Mouse (Mus musculus): ENCODE results near the gene Krt10. TPM values are rescaled to one million over a fixed set of nuclear protein-coding genes. Genes with fewer than 3 reads are reported as not detected.
A peak's percentile ranks its signal among the peaks of the same experiment; 100 is the strongest.

Gene Krt10
- 506 and 568 TPM in 2 replicates for polyA plus RNA-seq (2015; fragmentation: Nextera tagmentation; extraction: Ambion mirVana)

DNA sequence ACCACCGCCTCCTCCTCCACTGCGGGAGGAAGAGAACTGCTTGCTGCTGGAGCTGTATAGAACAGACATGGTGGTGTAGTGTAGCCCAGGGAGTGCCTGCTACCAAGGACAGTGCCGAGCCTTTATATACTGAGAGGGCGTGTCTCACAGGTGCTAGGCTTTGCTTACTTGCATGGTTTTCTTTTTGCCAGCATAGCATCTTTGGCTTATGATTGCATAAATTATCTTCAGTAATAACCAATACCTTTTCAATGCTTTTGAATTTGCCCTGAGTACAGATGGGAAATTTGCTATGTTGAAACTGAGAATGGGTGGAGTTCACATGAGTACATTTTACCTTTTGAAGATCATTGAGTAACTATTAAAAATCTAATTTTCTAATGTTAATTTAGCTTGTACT lies at the start of gene Krt10:
TSS of gene Krt10 (minus strand) at position 101 of the 400 bp plus-strand sequence.
- Histone ChIP-seq H3K36me3 (no peaks in the 10 kb centered on the region), H3K9ac (no peak within 1 kb of the TSS), H3K9me3 (replicated peaks) (no peaks in the 10 kb centered on the region), H3K4me2 (replicated peaks) (no peak within 1 kb of the TSS), H3K4me3 (replicated peaks) (peak within 1 kb of the TSS; percentile 4; the same call in 1 of the 2 replicates), H3K4me1 (peaks cover 7% of the 10 kb centered on the region), H3K27ac (replicated peaks) (no peak within 1 kb of the TSS), H3K27me3 (no peaks in the 10 kb centered on the region)
- no peak for ATAC-seq (ENCODE audit: insufficient number of reproducible peaks, low FRiP score, low TSS enrichment, low read depth)
- WGBS: 65% methylated on average over 4 of the region's 4 CpGs

DNA sequence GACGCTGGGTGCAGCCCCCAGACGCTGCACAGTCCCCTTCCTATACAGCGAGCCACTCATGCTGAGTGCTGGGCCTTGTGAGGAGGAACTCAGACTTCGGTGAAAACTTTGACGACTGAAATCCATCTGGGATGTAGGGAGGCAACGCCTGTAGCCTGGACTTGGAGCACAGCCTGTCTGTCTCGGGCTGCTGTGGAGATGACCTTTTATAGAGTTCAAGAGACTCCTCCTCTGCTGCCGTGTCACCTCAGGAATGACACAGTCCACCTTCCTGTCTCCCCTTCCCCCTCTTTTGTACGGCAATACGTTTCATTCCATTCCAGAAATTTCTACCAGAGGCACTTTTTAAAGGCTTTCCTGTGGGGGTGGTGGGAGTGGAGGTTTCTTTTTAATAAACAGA lies 48.8 kb upstream of the Krt10 start, which contains the start of gene Krt20:
TSS of gene Krt20 (minus strand) at position 179 of the 400 bp plus-strand sequence.
- Histone ChIP-seq H3K36me3 (no peaks in the 10 kb centered on the region), H3K4me2 (replicated peaks) (no peak within 1 kb of the TSS), H3K27ac (replicated peaks) (no peak within 1 kb of the TSS), H3K9me3 (replicated peaks) (no peaks in the 10 kb centered on the region), H3K4me1 (peaks cover 6% of the 10 kb centered on the region; the same call in 1 of the 2 replicates), H3K4me3 (replicated peaks) (no peak within 1 kb of the TSS), H3K9ac (no peak within 1 kb of the TSS), H3K27me3 (no peaks in the 10 kb centered on the region)
- 32% methylated on average over 10 of the region's 10 CpGs for WGBS
- no peak for ATAC-seq (ENCODE audit: insufficient number of reproducible peaks, low FRiP score, low TSS enrichment, low read depth)

DNA sequence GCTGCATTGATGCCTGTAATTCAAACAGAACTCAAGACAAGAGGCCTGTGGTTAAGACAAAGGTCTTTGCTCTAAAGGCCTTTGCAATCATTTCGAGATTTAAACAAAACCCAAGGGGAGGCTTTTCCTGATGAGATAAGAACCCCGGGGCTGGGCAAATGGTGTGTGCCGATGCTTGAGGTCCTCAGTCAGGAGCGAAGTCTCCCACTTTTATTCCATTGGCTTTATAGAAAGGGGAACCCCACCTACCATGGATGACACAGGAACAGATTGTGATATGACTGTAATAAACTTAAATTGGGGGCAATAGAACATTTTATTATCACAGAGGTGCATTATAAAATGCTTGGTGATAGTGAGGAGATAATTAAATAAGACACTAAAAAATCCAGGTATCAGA lies 47.5 kb upstream of the Krt10 start:
- no peaks in the 10 kb centered on the region for H3K27me3 ChIP-seq
- peaks cover 6% of the 10 kb centered on the region; the same call in 1 of the 2 replicates for H3K4me1 ChIP-seq
- no peak overlapping the region for H3K4me3 ChIP-seq (replicated peaks)
- no peak overlapping the region for H3K9ac ChIP-seq
- no peaks in the 10 kb centered on the region for H3K36me3 ChIP-seq
- H3K9me3 ChIP-seq (replicated peaks): no peaks in the 10 kb centered on the region
- WGBS: 71% methylated on average over 4 of the region's 4 CpGs
- no peak overlapping the region for H3K27ac ChIP-seq (replicated peaks)
- no peak for ATAC-seq (ENCODE audit: insufficient number of reproducible peaks, low FRiP score, low TSS enrichment, low read depth)
- no peak overlapping the region for H3K4me2 ChIP-seq (replicated peaks)

DNA sequence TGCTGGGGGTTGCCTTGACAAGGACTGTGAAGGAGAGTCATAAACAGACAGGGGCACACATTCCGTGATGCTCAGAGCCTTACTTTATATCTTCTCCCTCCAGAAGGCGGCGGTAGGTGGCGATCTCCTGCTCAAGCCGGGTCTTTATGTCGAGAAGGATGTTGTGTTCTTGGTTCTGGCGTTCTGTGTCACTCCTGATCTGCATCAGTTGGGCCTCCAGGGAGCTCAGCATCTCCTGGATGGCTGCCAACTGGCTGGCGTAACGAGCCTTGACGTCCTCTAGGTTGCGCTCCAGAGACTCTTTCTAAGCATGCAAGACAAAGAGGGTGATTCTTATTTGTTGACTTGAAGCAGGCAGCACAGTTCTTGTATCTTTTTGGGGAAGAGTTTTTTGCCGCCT lies 41.5 kb upstream of the Krt10 start:
- H3K4me1 ChIP-seq: no peaks in the 10 kb centered on the region
- H3K27ac ChIP-seq (replicated peaks): no peak overlapping the region
- no peaks in the 10 kb centered on the region for H3K36me3 ChIP-seq
- no peak overlapping the region for H3K4me2 ChIP-seq (replicated peaks)
- no peak overlapping the region for H3K9ac ChIP-seq
- no peak overlapping the region for H3K4me3 ChIP-seq (replicated peaks)
- WGBS: 38% methylated on average over 12 of the region's 12 CpGs
- ATAC-seq (ENCODE audit: insufficient number of reproducible peaks, low FRiP score, low TSS enrichment, low read depth): no peak
- H3K9me3 ChIP-seq (replicated peaks): no peaks in the 10 kb centered on the region
- H3K27me3 ChIP-seq: no peaks in the 10 kb centered on the region

DNA sequence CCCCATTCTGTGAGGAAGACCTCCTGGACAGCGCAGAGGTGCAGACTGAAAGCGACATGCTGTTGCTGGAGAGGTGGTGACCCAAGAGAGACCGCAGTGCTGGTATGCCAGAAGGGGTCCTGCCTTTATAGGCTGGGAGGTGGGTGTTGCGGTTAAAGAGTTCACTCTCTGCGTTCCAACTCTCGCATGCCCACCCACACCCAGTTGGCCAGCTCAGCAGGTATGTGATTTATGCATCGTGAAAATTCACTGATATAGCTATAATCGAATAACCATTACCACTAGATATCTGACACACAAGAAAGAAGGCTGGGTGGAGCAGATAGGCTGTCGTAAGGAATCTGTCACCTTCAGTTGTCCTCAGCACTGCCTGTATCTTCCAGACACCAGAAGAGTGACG lies 33.0 kb upstream of the Krt10 start, which contains the start of gene Krt12:
TSS of gene Krt12 (minus strand) at position 101 of the 400 bp plus-strand sequence.
- 87% methylated on average over 10 of the region's 10 CpGs for WGBS
- Histone ChIP-seq H3K27me3 (no peaks in the 10 kb centered on the region), H3K4me2 (replicated peaks) (no peak within 1 kb of the TSS), H3K36me3 (no peaks in the 10 kb centered on the region), H3K4me1 (no peaks in the 10 kb centered on the region), H3K4me3 (replicated peaks) (no peak within 1 kb of the TSS), H3K9me3 (replicated peaks) (no peaks in the 10 kb centered on the region), H3K27ac (replicated peaks) (no peak within 1 kb of the TSS), H3K9ac (no peak within 1 kb of the TSS)
- no peak for ATAC-seq (ENCODE audit: insufficient number of reproducible peaks, low FRiP score, low TSS enrichment, low read depth)

DNA sequence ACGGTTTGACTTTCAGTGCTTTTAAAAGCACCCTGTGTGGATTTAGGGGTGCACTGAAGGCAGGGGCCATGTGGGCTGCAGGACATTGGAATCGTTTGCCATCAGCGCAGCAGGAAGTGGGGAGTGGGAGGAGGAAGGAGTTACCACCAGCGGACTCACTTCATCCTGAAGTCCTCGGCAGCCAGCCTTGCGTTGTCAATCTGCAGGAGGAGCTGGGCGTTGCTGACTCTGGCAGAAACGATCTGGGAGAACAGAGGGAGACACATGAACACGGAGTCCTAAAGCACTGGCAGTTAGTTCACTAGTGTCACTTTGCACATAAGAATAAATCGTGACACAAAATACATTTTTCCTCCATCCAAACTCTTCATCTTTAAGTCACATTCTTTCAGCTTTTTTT lies 31.4 kb upstream of the Krt10 start:
- Histone ChIP-seq H3K9ac (no peak overlapping the region), H3K4me2 (replicated peaks) (0 out of 2 replicates have a peak overlapping the region, but pooled peaks have one; percentile 15), H3K4me3 (replicated peaks) (no peak overlapping the region), H3K27me3 (no peaks in the 10 kb centered on the region), H3K4me1 (no peaks in the 10 kb centered on the region), H3K9me3 (replicated peaks) (no peaks in the 10 kb centered on the region), H3K27ac (replicated peaks) (no peak overlapping the region), H3K36me3 (no peaks in the 10 kb centered on the region)
- 37% methylated on average over 10 of the region's 10 CpGs for WGBS
- no peak for ATAC-seq (ENCODE audit: insufficient number of reproducible peaks, low FRiP score, low TSS enrichment, low read depth)

DNA sequence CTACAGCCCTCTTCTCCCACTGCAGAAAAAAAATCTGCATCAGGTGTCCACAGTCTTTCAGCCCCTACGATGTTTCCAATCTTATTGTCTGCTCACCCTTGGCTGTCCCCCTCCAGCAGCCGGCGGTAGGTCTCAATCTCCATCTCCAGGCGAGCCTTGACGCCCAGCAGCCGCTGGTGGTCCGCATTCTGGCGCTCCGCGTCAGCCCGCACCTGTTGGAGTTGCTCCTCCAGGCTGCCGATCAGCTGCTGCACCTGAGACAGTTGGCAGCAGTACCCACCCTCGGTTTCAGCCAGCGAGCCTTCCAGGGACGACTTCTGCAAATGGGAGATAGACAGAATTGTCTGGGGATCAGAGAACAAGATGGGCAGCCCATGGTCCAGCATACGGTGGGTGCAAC lies 28.7 kb upstream of the Krt10 start:
- no peaks in the 10 kb centered on the region for H3K27me3 ChIP-seq
- no peaks in the 10 kb centered on the region for H3K4me1 ChIP-seq
- no peak overlapping the region for H3K27ac ChIP-seq (replicated peaks)
- no peak for ATAC-seq (ENCODE audit: insufficient number of reproducible peaks, low FRiP score, low TSS enrichment, low read depth)
- H3K9me3 ChIP-seq (replicated peaks): no peaks in the 10 kb centered on the region
- no peak overlapping the region for H3K4me3 ChIP-seq (replicated peaks)
- H3K9ac ChIP-seq: no peak overlapping the region
- no peaks in the 10 kb centered on the region for H3K36me3 ChIP-seq
- no peak overlapping the region for H3K4me2 ChIP-seq (replicated peaks)
- 66% methylated on average over 16 of the region's 16 CpGs for WGBS

DNA sequence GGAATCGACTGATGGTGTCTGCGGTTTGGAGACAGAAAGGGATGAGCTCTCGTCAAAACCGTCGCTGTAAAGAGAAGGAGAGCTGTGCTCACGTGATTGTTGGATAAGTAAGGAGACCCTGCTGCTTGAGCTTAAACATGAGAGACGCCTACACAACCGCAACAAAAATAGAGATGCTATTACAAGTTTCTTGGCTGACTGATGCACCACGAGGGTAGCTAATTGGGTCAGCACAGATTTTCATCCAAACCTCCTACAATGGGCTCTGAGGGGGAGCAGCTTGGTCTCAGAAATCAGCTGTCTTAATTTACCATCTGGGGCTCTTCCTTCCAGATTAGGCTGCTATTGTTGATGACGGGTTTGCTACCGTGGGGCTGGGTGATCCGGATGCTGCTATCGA lies 27.7 kb upstream of the Krt10 start:
- Histone ChIP-seq H3K4me2 (replicated peaks) (no peak overlapping the region), H3K9ac (no peak overlapping the region), H3K36me3 (no peaks in the 10 kb centered on the region), H3K9me3 (replicated peaks) (no peaks in the 10 kb centered on the region), H3K27ac (replicated peaks) (no peak overlapping the region), H3K27me3 (no peaks in the 10 kb centered on the region), H3K4me1 (no peaks in the 10 kb centered on the region), H3K4me3 (replicated peaks) (no peak overlapping the region)
- no peak for ATAC-seq (ENCODE audit: insufficient number of reproducible peaks, low FRiP score, low TSS enrichment, low read depth)
- WGBS: 83% methylated on average over 13 of the region's 13 CpGs

DNA sequence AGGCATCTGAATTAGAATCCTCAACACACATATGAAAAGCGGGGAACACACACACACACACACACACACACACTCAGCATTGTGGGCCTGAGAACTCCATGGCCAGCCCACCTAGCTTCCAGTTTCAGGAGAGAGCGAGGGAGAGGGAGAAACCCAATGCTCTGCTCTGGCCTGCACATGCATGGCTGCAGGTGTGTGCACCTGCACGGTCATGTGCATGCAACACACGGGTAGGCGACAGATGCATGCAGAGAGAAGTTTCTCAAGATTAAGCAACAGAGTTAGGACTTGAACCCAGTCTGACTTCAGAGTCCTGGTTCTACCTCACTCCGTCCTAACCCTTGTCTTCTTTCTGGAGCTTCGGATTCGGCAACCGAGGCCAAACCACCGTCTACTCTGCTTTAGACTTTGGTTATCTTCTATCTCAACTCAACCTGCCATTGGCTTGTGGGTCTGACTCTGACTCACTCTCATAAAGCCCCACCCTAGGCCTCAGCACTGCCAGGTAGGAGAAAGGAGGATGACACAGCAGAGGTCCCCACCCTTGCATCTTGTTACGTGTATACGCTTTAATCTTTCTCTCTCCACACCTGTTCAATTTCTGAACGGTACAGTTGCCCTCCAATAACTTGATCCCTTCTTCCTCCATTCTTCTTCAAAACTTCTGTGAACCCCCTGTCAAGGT lies 25.4 kb upstream of the Krt10 start:
- 87% methylated on average over 13 of the region's 13 CpGs for WGBS
- no peaks in the 10 kb centered on the region for H3K4me1 ChIP-seq
- no peak overlapping the region for H3K4me3 ChIP-seq (replicated peaks)
- no peaks in the 10 kb centered on the region for H3K9me3 ChIP-seq (replicated peaks)
- no peaks in the 10 kb centered on the region for H3K27me3 ChIP-seq
- no peaks in the 10 kb centered on the region for H3K36me3 ChIP-seq
- H3K4me2 ChIP-seq (replicated peaks): no peak overlapping the region
- H3K9ac ChIP-seq: no peak overlapping the region
- ATAC-seq (ENCODE audit: insufficient number of reproducible peaks, low FRiP score, low TSS enrichment, low read depth): no peak
- H3K27ac ChIP-seq (replicated peaks): no peak overlapping the region

DNA sequence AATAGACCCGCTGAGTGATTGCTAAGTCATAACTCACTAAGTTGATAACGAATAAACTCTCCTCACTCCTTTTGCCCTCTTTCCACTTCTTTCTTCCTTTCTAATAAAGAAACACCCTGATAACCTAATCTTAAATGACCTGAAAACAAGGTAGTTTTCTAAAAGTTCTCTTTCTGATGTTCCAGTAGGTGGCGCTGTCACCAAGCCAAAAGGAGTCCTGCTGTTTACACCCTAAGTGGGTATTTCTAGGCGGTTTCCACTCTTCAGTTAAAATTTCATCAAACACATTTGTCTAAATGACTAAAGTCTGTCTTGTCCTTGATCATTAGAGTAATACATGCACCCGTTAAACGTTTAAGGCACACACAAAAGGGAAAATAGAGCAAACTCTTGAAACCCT lies 24.1 kb upstream of the Krt10 start:
- Histone ChIP-seq H3K4me2 (replicated peaks) (no peak overlapping the region), H3K27me3 (no peaks in the 10 kb centered on the region), H3K4me3 (replicated peaks) (no peak overlapping the region), H3K9ac (no peak overlapping the region), H3K4me1 (no peaks in the 10 kb centered on the region), H3K27ac (replicated peaks) (no peak overlapping the region), H3K36me3 (no peaks in the 10 kb centered on the region), H3K9me3 (replicated peaks) (no peaks in the 10 kb centered on the region)
- 19% methylated on average over 6 of the region's 6 CpGs for WGBS
- ATAC-seq (ENCODE audit: insufficient number of reproducible peaks, low FRiP score, low TSS enrichment, low read depth): no peak

DNA sequence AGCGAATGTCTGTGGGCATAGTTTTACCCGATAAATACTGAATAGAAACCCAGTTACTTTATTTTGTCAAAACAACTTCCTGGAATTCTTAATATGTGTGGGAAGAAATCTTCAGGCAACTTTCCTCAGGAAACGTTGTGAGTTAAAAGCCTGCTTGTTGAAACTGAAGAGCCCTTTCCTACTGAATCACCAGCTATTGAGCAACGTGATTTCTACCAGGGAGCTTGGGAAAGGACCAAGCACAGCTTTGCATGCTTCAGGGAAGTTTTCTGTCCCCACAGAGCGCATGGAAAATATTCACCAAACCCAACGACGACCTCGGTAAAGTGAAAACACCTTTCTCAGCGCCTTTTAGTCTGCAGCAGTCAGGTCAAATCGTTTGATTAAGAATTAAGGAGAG lies 17.0 kb upstream of the Krt10 start:
- Histone ChIP-seq H3K4me2 (replicated peaks) (no peak overlapping the region), H3K4me3 (replicated peaks) (no peak overlapping the region), H3K9ac (no peak overlapping the region), H3K4me1 (no peaks in the 10 kb centered on the region), H3K27ac (replicated peaks) (0 out of 2 replicates have a peak overlapping the region, but pooled peaks have one; percentile 17), H3K9me3 (replicated peaks) (no peaks in the 10 kb centered on the region), H3K27me3 (no peaks in the 10 kb centered on the region; the same call in 1 of the 2 replicates), H3K36me3 (no peaks in the 10 kb centered on the region)
- no peak for ATAC-seq (ENCODE audit: insufficient number of reproducible peaks, low FRiP score, low TSS enrichment, low read depth)
- WGBS: 68% methylated on average over 10 of the region's 10 CpGs
